Mouse (Mus musculus) ES-E14 (cell line): ENCODE data around the gene Smpd4.

ENCODE experiments used
- HCFC1 ChIP-seq: IDR thresholded peaks from 2 replicates; pipeline ENCODE4 v1.6.1; 2012; ENCODE audit warnings: low read length, inconsistent platforms, borderline replicate concordance; ENCODE audit not compliant: insufficient read depth
- MAFK ChIP-seq: IDR thresholded peaks from 2 replicates; pipeline ENCODE4 v1.6.1; 2014; ENCODE audit warnings: mild to moderate bottlenecking, low read depth, low read length, inconsistent platforms; ENCODE audit not compliant: insufficient read depth
- ZC3H11A ChIP-seq: IDR thresholded peaks from 2 replicates; pipeline ENCODE4 v1.6.1; 2012; ENCODE audit warnings: low read depth, mild to moderate bottlenecking, inconsistent platforms, low read length, borderline replicate concordance
- ZNF384 ChIP-seq: IDR thresholded peaks from 2 replicates; pipeline ENCODE4 v1.6.1; 2012; ENCODE audit warnings: low read depth, low read length, inconsistent platforms

- TF ChIP-seq HCFC1 (no peak), ZC3H11A (no peak), ZNF384 (no peak), MAFK (no peak)
Measured at GRCm38 (mm10) chr16:17646310-17647114, 27.4 kb downstream of the Smpd4 start, which contains the start of gene Ccdc74a.
